Mouse (Mus musculus): ENCODE results near the gene Elmo3. TPM values are rescaled to one million over a fixed set of nuclear protein-coding genes. Genes with fewer than 3 reads are reported as not detected.

Gene Elmo3
- total and polyA plus RNA-seq, 3 experiments, result 1.3 to 2.9 TPM; not detected in 1

DNA sequence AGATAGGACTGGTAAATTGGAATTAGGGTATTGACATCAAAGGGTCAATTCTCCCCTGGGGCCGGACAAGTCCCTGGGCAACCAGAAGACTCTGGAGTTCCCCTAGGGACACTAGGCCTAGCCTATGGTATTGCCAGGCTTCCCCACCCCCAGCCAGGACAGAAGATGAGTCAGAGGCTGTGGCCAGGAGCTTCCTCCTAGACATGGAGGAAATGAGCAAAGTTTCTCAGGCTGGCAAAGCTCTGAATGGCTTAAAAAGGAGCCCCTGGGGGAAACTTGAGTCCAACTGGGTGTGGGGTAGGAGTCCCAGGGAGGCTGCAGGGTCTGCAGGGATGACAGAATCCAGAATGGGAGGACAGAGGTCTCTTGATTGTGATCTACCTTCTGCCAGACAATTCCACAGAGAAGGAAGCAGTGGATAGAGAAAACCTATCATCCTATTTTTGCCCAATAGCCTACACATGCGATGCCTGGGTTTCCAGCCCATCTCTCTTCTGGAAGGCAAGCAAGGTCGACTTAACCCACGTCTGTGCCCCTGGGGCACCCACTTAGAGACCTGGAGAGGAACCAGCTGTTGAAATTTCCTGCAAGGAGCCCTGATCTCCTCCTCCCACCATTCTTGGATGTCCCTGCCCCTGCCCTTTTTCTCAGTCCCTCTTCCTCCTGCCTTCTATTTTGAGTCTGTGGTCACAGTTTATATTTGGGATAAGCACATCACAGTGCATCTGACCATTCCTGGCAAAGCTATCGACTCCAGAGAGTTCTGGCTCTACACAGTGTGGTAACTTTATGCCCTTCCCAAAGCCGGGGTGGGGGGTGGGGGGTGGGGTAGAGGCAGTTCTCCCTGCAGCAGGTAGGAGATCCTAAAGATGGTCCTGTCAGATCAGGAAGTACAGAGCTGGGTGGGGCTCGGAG is 39.9 kb downstream of the Elmo3 start:
- peaks cover 0 to 35% of the 10 kb centered on the region in 2 experiments; a peak in 2 of 4 replicates for H3K36me3 ChIP-seq (ENCODE audit: control insufficient read depth in 1 of 2, insufficient read depth in 2 of 2, low read length in 2 of 2)
- peaks cover 4 to 11% of the 10 kb centered on the region in 2 experiments; a peak in 3 of 4 replicates for H3K27me3 ChIP-seq (ENCODE audit: control insufficient read depth in 1 of 2, insufficient read depth in 2 of 2, low read length in 2 of 2)
- peak overlapping the region; percentile 57 for H3K27ac ChIP-seq (ENCODE audit: control insufficient read depth, low read depth, low read length)
- H3K9ac ChIP-seq (ENCODE audit: control insufficient read depth, low read depth, low read length, poor library complexity, severe bottlenecking), result peak overlapping the region; percentile 17
- peaks cover 4% of the 10 kb centered on the region; the same call in 1 of the 2 replicates for H3K79me2 ChIP-seq (ENCODE audit: control insufficient read depth, insufficient read depth, low read length, poor library complexity)
- peaks cover 15 to 54% of the 10 kb centered on the region in 2 experiments for H3K4me1 ChIP-seq (ENCODE audit: control insufficient read depth in 1 of 2, insufficient read depth in 2 of 2, low read length in 2 of 2)
- TF ChIP-seq USF2 (IDR thresholded peaks at IDR 0.05; ENCODE audit: borderline replicate concordance in 1 of 2, insufficient read depth in 1 of 2, low read depth in 1 of 2, low read length in 2 of 2) (no peak), MAZ (IDR thresholded peaks at IDR 0.05; ENCODE audit: low read depth, low read length) (no peak), RCOR1 (IDR thresholded peaks at IDR 0.05; ENCODE audit: low read depth, low read length) (0 out of 2 replicates have a peak, but pooled peaks have one; percentile 39), MEF2A (IDR thresholded peaks at IDR 0.05; ENCODE audit: extremely low read depth, insufficient replicate concordance, low read depth, low read length, poor library complexity, severe bottlenecking) (no peak), ELF1 (IDR thresholded peaks at IDR 0.05; ENCODE audit: low read depth, low read length) (no peak), GATA1 (IDR thresholded peaks at IDR 0.05; ENCODE audit: low read depth, low read length) (no peak), SIN3A (IDR thresholded peaks at IDR 0.05; ENCODE audit: low read length) (no peak), ETS1 (IDR thresholded peaks at IDR 0.05; ENCODE audit: low read depth, low read length) (peak; percentile 54; the same call in 1 of the 2 replicates), ZKSCAN1 (IDR thresholded peaks at IDR 0.05; ENCODE audit: low read depth, low read length) (no peak), MAFK (IDR thresholded peaks at IDR 0.05; ENCODE audit: borderline replicate concordance, low read depth, low read length) (no peak), CHD2 (IDR thresholded peaks at IDR 0.05; ENCODE audit: low read length) (peak; percentile 35), ZMIZ1 (IDR thresholded peaks at IDR 0.05; ENCODE audit: low read depth, low read length) (no peak), EP300 (IDR thresholded peaks at IDR 0.05; ENCODE audit: low read depth in 1 of 2, low read length in 2 of 2) (peak; percentile 37 to 55; a peak in 2 of 4 replicates), ZC3H11A (IDR thresholded peaks at IDR 0.05; ENCODE audit: low read depth, low read length) (no peak), POLR2AphosphoS5 (IDR thresholded peaks at IDR 0.05; ENCODE audit: borderline replicate concordance, low read depth, low read length) (no peak), KAT2A (conservative IDR thresholded peaks at IDR 0.05; ENCODE audit: low read depth, low read length) (no peak), JUND (IDR thresholded peaks at IDR 0.05; ENCODE audit: low read depth, low read length) (peak; percentile 80; the same call in 1 of the 2 replicates), MYC (IDR thresholded peaks at IDR 0.05; ENCODE audit: low read depth, low read length) (no peak), RAD21 (IDR thresholded peaks at IDR 0.05; ENCODE audit: low read depth, low read length) (no peak)
- H3K9me3 ChIP-seq (replicated peaks; ENCODE audit: insufficient read depth, low read length), result no peaks in the 10 kb centered on the region
- no peak overlapping the region for H3K4me3 ChIP-seq (ENCODE audit: control insufficient read depth in 1 of 2, insufficient read depth in 1 of 2, low read depth in 2 of 2, low read length in 2 of 2)
- peak; percentile 71 for DNase-seq (ENCODE audit: low read depth, low spot score)

Data from MEL (cell line).